Mouse (Mus musculus): ENCODE results near the gene Arhgdia.

DNA sequence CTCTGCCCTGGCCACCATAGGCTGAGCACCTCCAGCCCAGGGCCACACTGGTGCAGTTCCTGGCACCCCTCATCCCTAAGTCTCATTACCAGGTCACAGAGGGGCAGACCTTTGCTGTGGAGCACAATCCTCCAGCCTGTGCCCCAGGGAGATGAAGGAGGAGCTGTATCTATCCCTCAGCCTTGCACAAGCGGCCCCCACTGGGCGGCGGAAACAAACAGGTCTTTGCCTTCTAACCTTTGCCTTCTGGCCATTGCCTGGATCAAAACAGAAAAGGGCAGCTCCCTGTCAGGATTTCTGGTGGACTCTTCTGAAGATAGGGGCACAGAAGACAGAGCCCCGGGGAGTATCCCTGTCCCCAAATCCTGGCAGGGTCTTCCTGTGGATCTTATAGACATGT lies 52.5 kb downstream of the Arhgdia start:
- no peak for TF ChIP-seq POLR2A (IDR thresholded peaks at IDR 0.05; ENCODE audit: low read depth, low read length)
- no peak for TF ChIP-seq CTCF (IDR thresholded peaks at IDR 0.05; ENCODE audit: borderline replicate concordance, insufficient read depth, low read length)

Measured in embryonic fibroblast, embryonic 13.5 days (primary cell).